Mouse (Mus musculus) G1E (cell line): Measurements from ENCODE around the gene Hist1h3e.
A peak's percentile ranks its signal among the peaks of the same experiment; 100 is the strongest.

Experiments
- CTCF ChIP-seq: IDR thresholded peaks from 2 replicates; pipeline ENCODE4 v1.5.1; 2012; ENCODE audit warnings: low read depth, low read length, inconsistent platforms, mixed read lengths
- GATA1 ChIP-seq: IDR thresholded peaks from 2 replicates; pipeline ENCODE4 v1.6.1; 2012; ENCODE audit warnings: borderline replicate concordance, low read length, inconsistent platforms, mixed read lengths
- POLR2AphosphoS5 ChIP-seq: IDR thresholded peaks from 2 replicates; pipeline ENCODE4 v1.6.1; 2012; ENCODE audit warnings: low read depth, low read length, inconsistent platforms; ENCODE audit not compliant: insufficient replicate concordance
- TAL1 ChIP-seq: conservative IDR thresholded peaks from 2 replicates; pipeline ENCODE4 v1.6.1; 2012; ENCODE audit warnings: low read depth, low read length, inconsistent platforms, mixed read lengths

GRCm38 (mm10) chr13:23556906-23557305 is 5.3 kb downstream of the Hist1h3e start:
- TF ChIP-seq TAL1 (no peak), CTCF (no peak), GATA1 (no peak), POLR2AphosphoS5 (peak; percentile 63; the same call in 1 of the 2 replicates)
